Mouse (Mus musculus): ENCODE measurements around the gene Sulf2.

Gene Sulf2

GRCm38 (mm10) chr2:166068261-166068660 is 87.2 kb downstream of the Sulf2 start:
- in situ Hi-C loops (cut with MseI, MboI), result no loop called here

- in situ Hi-C loops (cut with MseI, MboI), result no loop called here
Measured at GRCm38 (mm10) chr2:166066434-166066833, 89.0 kb downstream of the Sulf2 start.

- in situ Hi-C loops (cut with MseI, MboI), result no loop called here
Measured at GRCm38 (mm10) chr2:166062431-166062830, 93.0 kb downstream of the Sulf2 start.

- in situ Hi-C loops (cut with MseI, MboI), result no loop called here
Measured at GRCm38 (mm10) chr2:166062008-166062407, 93.5 kb downstream of the Sulf2 start.

- in situ Hi-C loops (cut with MseI, MboI), result loop anchor here in 1 of 2 experiments (10.0 kb wide), 1 partner anchor 115 kb away; no protein-coding TSS in a partner anchor
Measured at GRCm38 (mm10) chr2:166059684-166060423, 95.6 kb downstream of the Sulf2 start.

- in situ Hi-C loops (cut with MseI, MboI), result loop anchor here in 1 of 2 experiments (10.0 kb wide), 1 partner anchor 109 kb away; no protein-coding TSS in a partner anchor
Measured at GRCm38 (mm10) chr2:166054002-166054539, 101.4 kb downstream of the Sulf2 start.

- in situ Hi-C loops (cut with MseI, MboI), result loop anchor here in 1 of 2 experiments (10.0 kb wide), 1 partner anchor 107 kb away; no protein-coding TSS in a partner anchor
Measured at GRCm38 (mm10) chr2:166051966-166052365, 103.5 kb downstream of the Sulf2 start.

- in situ Hi-C loops (cut with MseI, MboI), result loop anchor here in 1 of 2 experiments (10.0 kb wide), 1 partner anchor 107 kb away; no protein-coding TSS in a partner anchor
Measured at GRCm38 (mm10) chr2:166051421-166051820, 104.0 kb downstream of the Sulf2 start.

GRCm38 (mm10) chr2:166048852-166049251 is 106.6 kb downstream of the Sulf2 start:
- in situ Hi-C loops (cut with MseI, MboI), result loop anchor here in 1 of 2 experiments (10.0 kb wide), 1 partner anchor 124 kb away; no protein-coding TSS in a partner anchor

- in situ Hi-C loops (cut with MseI, MboI), result loop anchor here in 1 of 2 experiments (10.0 kb wide), 1 partner anchor 123 kb away; no protein-coding TSS in a partner anchor
Measured at GRCm38 (mm10) chr2:166047931-166048330, 107.5 kb downstream of the Sulf2 start.

GRCm38 (mm10) chr2:166045549-166046501 is 109.6 kb downstream of the Sulf2 start:
- in situ Hi-C loops (cut with MseI, MboI), result loop anchor here in 1 of 2 experiments (10.0 kb wide), 1 partner anchor 121 kb away; no protein-coding TSS in a partner anchor

- in situ Hi-C loops (cut with MseI, MboI), result loop anchor here in 1 of 2 experiments (10.0 kb wide), 1 partner anchor 120 kb away; no protein-coding TSS in a partner anchor
Measured at GRCm38 (mm10) chr2:166045006-166045405, 110.5 kb downstream of the Sulf2 start.

GRCm38 (mm10) chr2:166042542-166042941 is 112.9 kb downstream of the Sulf2 start:
- in situ Hi-C loops (cut with MseI, MboI), result loop anchor here in 1 of 2 experiments (10.0 kb wide), 1 partner anchor 118 kb away; no protein-coding TSS in a partner anchor

GRCm38 (mm10) chr2:166039681-166040080 is 115.8 kb downstream of the Sulf2 start:
- in situ Hi-C loops (cut with MseI, MboI), result loop anchor here in 1 of 2 experiments (10.0 kb wide), 1 partner anchor 115 kb away; no protein-coding TSS in a partner anchor

GRCm38 (mm10) chr2:166035725-166036124 is 119.7 kb downstream of the Sulf2 start:
- in situ Hi-C loops (cut with MseI, MboI), result no loop called here

- in situ Hi-C loops (cut with MseI, MboI), result no loop called here
Measured at GRCm38 (mm10) chr2:166034967-166035490, 120.4 kb downstream of the Sulf2 start.

GRCm38 (mm10) chr2:166032628-166033027 is 122.8 kb downstream of the Sulf2 start:
- in situ Hi-C loops (cut with MseI, MboI), result no loop called here

- in situ Hi-C loops (cut with MseI, MboI), result no loop called here
Measured at GRCm38 (mm10) chr2:166031120-166031929, 124.1 kb downstream of the Sulf2 start.

- in situ Hi-C loops (cut with MseI, MboI), result no loop called here
Measured at GRCm38 (mm10) chr2:166030256-166030995, 125.0 kb downstream of the Sulf2 start.
